Mouse (Mus musculus) layer of hippocampus, postnatal 25 days (tissue): ENCODE data around the gene Oaz1. TPM values are rescaled to one million over a fixed set of nuclear protein-coding genes. Genes with fewer than 3 reads are reported as not detected.
"Not testable (repeated sequence)": the region's sequence is repeated elsewhere in the genome, so short reads cannot be mapped to it uniquely, and the experiment has no call there.

Experiments used
- DNase-seq, 2 experiments: peaks; one replicate each; pipeline ENCODE4 v3.0.0; 2022; ENCODE audit warnings: mixed read lengths in 2 of 2, low spot score in 1 of 2; ENCODE audit errors: extremely low spot score in 1 of 2
- total RNA-seq, 2 experiments: library from RNA; stranded (reverse); gene quantifications; 2 replicates each; pipeline ENCODE4 v1.2.3; 2021

Gene Oaz1
- total RNA-seq, 2 experiments from 2014 or later, result 491 to 550 TPM

DNA sequence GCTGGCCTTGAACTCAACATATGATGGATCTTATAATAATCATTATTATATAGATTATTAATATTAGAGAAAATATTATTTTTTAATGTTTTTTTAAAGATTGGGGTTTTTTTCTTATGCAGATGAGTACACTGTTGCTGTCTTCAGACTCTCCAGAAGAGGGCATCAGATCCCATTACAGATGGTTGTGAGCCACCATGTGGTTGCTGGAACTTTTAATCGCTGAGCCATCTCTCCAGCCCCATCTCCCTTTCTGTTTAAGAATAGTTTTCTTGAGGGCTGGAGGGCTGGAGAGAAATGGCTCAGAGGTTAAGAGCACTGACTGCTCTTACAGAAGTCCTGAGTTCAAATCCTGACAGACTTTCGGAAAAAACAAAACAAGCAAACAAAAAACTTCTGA, 4.5 kb upstream of the Oaz1 start:
- DNase-seq, result no peak

DNA sequence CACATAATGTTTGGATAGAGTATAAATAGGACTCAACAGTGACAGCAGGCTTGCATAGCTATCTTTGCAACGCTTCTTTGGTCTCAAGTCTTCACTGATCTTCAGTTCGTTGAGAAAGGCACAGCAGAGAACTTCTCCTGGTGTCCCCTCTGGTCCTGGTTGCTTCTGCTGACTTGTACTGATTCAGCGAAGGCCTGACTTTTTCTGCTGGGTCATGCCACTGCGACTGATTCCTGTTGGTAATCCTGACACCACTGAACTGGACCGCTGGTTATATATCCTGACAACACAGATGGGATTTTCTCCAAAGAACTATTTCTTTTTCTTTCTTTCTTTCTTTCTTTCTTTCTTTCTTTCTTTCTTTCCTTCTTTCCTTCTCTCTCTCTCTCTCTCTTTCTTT, 3.9 kb upstream of the Oaz1 start:
- DNase-seq, result no peak

DNA sequence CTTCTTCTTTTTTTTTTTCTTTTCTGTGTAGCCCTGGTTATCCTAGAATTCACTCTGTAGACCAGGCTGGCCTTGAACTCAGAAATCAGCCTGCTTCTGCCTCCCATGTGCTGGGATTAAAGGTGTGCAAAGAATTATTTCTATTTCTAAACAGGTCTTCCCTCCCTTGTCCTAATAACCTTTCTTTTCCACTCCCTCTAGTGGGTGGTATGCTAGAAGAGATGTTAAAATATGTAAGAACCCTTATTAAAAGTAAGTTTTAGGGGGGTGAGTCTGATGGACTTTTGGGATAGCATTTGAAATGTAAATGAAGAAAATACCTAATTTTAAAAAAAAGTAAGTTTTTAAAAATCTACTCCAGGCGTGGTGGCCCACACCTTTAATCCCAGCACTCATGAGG, 3.1 kb upstream of the Oaz1 start:
- no peak for DNase-seq

DNA sequence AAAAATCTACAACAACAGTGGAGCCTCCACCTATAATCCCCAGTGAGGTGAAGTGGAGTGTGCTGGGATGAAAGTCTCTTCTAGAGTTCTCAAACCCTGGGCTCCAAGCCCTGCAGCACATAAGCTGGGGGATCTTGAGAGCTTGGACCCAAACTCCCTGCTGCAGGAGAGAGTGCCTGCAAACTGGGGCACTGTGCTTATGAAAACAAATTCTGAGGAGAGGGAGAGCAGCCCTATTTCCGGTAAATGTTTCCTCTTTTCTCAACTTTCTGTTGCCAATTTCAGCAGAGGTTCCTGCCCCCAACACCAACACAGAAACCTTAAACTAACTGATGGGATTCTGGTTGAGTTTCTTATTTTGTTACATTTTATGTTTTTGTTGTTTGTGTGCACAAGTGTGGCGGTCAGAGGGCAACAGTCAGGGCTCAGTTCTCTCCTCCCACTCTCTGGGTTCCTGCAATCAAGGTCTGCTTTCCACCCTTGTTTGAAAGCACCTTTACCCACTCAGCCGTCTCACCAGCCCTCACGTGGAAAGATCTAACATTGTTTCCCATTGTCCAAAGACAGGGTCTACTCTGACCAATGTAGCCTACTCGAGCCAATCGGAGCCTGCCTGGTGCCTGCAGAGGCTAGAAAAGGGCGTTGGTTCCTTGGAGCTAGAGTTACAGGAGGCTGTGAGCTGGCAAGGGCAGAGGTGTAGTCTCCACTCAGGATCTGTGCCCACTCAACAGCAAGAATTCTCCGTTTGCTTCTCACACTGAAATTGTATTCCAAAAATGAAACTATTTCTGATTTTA, 2.4 kb upstream of the Oaz1 start:
- no peak for DNase-seq

DNA sequence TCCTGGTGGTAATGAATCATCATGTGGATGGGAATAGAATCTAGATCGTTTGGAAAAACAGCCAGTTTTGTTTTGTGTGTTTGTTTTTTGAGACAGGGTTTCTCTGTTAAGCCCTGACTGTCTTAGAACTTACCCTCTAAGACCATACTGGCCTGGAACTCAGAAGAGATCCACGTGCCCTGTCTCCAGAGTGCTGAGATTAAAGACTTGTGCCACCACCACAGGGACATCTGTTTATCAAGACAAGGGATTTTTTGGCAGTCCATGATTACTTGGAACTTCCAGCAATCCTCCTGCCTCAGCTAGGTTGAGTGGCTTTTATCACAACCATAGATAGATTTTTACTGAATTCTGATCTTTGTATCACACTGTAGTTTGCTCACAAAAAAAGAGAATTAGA, 1.6 kb upstream of the Oaz1 start:
- no peak for DNase-seq

DNA sequence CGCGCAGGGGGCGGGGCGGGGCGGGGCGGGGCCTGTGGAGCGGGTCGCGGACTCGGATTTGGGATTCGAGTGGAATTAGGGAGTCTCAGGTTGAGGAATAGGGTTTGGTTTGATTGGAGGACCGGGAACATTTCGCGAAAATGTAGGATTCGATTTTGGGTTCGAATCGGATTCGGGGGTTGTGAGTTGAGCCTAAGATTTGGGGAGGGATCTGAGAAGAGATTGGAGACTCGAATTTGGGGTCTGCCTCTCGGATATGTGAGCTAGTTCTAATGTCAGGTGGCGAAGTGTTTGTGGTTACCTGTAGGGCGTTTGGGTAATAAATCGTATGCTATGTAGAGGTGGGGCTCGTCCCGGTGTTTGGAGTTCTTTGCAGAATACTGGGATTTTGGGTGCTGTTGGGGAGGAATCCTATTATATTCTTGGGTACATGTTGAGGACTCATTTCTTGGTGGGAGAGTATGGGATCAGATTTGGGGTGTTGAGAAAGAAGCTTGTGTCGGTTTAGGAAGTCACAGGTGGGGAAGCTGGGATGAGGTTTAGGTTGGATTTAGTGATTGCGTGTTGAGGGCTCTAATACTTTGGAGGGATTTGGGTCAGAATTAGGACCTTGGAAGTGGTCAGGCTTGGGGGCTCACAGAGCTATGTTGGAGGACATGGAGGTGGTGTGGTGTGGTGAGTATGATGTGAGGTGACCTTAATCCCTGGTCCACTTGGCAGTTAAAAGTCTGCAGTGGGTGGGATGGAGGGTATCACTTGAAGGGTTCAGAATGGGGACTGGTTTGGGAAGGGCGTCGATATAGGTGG, 810 bp downstream of the Oaz1 start:
- no peak for DNase-seq

DNA sequence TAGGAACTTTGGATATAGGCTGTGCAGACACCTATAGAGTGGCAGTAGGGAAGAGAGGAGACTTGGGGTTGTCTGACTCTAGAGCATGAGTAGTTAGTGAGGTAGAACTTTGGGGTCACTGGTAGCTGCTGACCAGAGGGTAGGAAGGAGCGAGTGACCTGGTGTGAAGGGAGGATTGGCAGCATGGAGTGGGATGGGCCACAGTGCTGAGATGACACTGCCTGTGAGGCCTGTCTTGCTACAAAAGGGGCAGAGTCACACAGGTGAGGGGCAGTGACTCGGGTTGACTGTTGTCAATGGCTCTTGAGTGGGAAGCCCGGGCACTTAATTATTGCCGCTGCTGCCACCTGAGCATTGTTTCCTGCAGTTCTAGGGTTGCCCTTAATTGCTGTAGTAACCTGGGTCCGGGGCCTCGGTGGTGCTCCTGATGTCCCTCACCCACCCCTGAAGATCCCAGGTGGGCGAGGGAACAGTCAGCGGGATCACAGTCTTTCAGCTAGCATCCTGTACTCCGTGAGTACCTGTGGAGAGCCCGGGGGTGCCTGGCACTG, 1.5 kb downstream of the Oaz1 start:
- no peak for DNase-seq

DNA sequence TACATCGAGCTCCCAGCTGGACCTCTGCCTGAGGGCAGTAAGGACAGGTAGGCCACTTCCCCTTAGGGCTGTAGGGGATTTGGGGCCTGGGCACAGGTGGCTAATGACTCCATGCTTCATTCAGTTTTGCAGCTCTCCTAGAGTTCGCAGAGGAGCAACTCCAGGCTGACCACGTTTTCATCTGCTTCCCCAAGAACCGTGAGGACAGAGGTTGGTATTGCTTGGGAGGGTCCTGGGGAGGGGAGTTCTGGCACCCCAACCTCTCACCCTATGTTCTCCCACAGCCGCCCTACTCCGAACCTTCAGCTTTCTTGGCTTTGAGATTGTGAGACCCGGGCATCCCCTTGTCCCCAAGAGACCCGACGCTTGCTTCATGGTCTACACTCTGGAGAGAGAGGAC, 2.1 kb downstream of the Oaz1 start:
- DNase-seq, result not testable (repeated sequence)

DNA sequence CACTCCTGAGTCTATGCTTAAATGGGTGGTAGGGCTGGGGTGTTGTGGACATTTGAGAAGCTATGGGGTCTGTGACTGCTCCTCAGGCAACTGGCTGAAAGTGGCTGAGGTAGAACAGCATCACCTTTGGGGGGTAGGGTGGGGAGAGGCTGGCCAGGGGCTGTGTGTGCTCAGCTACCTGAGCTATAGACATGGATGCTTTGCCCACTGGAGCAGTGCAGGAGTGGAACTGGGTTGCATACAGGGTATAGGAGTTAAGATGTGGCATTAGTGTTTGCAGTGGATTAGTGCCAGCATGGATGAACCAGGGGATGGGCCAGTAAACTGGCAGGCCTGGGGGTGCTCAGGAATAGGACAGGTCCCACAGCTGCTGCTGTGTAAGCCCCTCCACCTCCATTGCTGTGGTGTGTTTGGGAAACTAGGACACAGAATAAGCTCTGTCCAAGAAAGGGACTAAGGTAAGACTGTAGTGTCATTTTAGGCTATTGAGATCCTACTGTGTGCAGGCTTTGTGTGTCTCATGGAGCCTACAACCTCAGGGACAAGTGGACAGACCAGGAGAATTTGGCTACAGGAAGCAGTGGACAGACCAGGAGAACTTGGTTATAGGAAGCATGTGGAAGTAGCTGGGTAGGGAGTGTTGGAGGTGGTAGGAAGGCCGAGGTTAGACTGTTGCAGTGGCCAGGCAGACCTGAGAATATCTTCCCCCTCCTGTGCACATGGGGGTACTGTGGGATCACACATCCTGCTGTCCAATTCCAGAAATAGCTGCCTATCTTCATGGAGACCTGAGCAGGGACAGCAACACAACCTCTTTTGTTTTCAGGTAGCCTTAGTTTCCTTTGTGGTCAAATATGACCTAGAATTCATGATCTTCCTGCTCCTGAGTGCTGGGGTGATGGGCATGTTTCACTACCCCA, 3.2 kb downstream of the Oaz1 start:
- DNase-seq, result no peak

DNA sequence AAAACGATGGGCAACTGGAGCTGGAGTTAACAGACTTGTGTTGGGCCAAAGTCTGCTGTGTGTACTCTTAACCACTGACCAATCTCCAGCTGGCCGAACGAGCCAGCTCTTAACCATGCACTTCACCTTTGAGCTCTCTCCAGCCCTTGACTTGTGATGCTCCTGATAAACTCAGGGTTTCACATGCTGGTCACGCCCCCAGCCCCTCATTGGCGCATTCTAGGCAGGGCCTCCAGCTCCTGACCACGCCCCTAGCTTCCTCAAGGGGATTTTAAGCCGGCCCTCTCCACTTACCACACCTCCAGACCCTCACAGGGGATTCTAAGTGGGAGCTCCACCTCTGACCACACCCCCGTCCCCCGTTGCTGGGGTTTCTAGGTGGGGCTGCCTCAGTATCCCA, 4.7 kb downstream of the Oaz1 start:
- no peak for DNase-seq

DNA sequence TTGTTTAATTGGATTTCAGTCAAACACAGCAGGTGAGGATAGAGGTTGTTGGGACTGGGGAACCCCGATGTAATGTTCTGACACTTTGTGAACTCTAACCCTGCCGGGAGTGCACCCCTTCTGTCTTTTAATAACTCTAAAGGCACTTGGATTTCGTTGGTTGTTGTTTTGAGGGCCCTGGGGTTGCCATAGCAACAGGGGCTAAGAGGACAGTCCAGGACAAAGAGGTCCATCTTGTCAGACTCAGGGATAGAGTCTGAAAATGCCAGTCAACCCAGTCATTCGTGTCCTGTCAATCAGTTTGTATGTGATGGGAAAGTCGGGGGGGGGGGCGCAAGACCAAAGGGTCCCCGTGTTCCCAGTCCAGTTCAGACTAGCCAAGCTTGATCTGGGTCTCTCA, 6.4 kb downstream of the Oaz1 start:
- no peak for DNase-seq

DNA sequence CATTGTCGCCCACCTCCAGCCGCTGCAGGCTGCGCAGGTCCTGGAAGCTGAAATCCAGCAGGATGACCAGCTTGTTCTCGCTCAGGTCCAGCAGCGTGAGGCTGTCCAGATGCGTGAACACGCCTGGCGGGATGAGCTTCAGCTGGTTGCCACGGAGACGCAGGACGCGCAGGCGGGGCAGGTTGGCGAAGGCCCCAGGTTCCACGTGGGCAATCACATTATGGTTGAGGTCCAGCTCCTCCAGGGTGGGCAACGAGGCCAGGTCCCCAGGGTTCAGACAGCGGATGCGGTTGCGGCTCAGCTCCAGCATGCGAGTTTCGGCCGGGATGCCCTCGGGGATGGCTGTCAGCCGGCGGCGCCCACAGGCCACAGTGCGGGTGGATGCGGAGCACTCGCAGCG, 9.2 kb downstream of the Oaz1 start:
- DNase-seq, result no peak

DNA sequence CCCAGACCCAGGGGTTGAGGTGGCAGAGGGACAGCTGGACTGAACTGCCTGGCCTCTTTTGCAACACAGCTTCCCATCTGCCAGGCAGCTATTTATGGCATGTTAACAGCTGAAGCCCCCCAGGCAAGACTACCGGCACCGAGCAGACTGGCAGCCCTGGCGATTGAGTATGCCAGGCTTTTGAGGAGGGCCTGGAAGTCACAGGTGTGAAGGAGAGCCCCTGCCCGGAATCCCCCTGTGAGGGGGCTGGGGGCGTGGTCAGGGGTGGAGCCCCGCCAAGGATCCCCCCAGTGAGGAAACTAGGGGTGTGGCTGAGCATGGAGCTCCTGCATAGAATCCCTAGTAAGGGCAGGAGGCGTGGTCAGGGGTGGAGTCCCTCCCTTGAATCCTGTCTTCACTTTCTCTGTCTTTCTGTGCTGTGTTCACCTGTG, 10.5 kb downstream of the Oaz1 start:
- no peak for DNase-seq

DNA sequence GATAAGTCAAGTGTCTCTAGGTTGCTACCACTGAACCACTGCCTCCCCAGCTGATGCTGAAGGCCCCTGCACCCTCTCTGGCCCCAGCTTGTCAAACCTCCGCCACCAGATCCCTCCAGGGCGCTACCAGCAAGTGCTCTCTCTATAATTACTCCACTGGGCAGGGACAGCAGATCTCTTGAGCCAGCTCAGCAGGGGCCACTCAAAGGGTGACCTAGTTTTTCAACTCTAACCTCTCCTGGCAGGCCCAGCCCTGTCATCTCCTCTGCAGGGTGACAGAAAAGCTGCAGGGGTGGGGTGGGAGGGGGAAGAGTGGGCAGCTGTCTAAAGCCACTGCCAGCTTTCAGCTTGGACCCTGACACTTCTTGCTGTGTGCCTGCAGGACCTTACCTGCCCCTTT, 11.4 kb downstream of the Oaz1 start:
- DNase-seq, result no peak

DNA sequence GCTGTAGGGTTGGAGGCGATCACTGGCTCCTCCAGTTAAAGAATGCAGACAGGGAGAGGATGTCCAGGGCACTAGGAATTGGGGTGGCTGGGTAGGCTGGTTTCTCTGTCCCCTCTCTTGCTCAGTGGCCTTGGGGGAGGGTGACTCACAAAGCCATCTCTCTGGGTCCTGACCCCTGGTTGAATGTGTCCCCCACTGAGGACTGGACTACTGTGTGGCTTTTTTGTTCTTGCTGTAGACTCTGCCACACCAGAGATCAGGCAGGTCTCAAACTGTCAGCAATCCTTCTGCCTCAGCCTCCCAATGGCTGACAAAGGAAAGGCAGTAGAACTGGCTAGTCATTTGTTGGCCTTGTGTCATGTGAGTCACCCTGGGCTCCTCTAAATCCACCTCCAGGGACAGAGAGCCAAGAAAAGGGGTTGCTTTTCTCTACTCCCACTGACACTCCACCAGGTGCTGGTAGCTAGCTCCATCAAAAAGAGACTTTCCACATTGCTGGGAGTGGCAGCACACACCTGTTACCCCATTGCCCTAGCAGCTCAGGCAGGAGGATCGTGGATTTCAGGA, 12.0 kb downstream of the Oaz1 start:
- no peak for DNase-seq

DNA sequence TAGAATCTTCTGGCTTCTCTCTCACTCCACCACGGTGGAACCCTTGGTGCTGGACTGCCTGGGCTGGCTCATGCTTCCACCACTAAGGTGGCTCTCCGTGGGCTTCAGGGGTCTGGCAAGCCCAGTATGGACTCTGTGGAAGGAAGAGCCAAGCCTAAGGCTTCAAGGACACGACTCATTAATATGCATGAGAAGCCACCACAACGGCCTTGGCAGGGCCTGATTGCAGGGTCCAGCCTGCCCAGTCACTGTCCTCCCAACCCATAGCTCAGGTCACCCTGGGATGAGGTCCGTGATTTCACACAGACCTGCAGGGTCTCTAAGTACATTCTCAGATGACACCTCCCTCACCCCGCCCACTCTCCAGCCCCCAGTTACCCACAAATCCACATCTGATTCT, 13.4 kb downstream of the Oaz1 start:
- no peak for DNase-seq

DNA sequence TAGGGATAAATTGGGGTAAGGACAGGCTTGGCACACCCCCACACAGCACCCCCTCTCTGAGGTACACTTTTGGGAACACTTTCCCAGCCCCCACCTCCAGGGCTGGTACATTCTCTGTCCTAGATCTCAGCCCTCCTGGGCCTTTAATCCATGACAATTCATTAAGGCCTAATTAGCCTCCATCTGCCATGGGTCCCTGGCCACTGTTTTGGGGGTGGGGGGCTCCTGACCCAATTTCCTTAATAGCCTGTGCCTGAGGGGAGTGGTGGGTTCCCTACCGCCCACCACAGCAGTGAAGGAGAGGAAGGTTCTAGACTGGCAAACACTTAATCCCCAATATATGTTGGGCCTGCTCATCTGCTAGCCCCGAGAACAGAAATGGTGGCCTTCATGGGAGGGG, 15.2 kb downstream of the Oaz1 start:
- no peak for DNase-seq

DNA sequence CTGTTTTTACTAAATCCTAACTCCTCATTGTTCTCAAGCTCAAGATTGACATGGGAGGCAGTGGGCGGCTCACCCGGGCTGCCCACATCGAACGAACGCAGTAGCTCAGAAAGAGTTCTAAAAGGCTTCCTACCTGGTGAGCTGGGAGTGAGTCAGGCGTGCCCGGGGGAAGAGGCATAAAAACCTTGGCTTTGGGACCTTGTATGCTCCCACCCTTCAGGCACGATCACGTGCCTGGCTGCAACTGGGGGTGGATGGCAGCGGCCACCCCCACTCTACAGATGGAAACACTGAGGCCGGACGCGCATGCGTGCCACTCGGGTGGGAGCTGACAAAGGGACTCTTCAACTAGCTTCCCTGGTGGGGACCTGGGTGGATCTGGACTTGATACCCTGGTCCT, 15.9 kb downstream of the Oaz1 start:
- DNase-seq, result peak in 1 of 2 experiments; percentile 39

DNA sequence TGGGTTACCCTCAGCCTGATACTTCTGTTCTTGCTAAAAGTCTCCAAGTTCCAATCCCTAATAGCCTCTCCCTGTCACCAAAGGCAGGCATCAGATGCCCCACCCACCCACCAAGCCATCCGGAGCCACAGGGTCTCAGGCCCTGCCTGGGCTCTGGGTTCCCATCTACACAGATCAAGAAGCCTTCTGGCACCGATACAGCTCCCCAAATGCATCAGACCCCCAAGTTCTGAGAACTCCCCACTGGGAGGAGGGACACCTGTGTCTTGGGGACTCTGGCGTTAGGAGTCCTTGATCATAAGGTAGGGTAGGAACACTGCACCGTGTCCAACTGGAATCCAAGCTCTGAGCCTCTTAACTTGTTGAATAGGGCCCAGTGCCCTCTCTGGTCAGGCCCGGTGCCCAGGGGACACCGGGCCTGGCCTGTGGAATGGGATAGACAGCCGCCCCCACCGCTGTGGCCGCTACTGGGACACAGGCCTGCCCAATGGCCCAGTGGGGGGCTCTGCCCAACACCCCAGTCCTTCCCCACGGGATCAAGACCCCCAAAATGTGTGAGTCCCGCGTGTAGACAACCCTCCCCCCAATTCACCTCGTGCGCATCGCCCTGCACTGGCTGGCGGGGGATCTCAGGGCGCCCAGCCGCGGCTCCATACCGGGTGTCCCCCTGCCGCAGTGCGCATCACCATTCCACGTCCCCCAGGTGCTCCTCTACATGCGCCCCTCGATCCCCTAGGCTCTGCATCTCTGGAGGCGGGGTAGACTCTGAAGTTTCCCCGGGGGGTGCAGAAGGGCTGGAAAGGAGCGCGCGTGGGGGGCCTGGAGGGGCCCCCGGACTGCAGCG, 16.9 kb downstream of the Oaz1 start:
- no peak for DNase-seq
